ENCODE assay signal across 7 mouse cellular contexts in the genomic region with DNA sequence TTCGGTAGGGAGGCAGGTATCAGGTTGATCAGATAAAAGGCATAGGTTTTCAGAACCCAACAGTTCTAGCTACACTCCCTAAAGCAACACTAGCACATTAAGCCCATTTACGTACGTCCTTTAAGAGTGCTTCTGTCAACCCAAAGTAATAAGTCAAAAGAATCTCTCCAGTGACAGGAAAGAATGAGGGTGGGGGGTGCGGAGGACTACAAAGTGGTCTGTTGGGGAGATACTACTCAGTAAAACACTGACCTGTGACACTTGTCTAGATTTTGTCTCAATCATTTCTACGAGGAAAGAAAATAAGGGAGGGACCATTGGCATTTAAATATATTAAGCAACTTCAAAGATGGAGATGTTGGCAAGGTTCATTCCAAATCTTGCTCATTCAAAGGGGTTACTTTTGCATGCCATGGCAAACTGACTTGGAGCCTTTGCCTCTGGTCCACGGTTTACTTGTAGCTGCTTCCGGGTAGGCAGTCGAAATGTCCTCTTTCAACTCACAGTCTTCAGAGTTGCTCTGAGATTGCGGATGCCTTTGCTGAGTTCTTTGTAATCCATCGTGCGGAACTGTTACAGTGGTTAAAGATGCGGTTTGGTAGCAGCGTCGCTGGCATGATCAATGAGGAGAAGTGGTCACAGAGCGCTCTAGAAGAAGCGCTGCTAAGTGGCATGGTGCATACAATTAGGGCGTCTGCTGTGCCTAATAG. TPM values are rescaled to one million over a fixed set of nuclear protein-coding genes. Genes with fewer than 3 reads are reported as not detected.
A peak's percentile ranks its signal among the peaks of the same experiment; 100 is the strongest.
DNase-seq lines count a peak whose midpoint lies in the region; ATAC-seq and TF ChIP-seq lines count a peak whose summit lies in the region.

No protein-coding gene starts in this region.

- H3K27ac ChIP-seq in embryonic facial prominence, embryonic 15.5 days (replicated peaks), result no peak overlapping the region
- H3K27ac ChIP-seq in intestine, postnatal 0 days (ENCODE audit: low read depth, low read length), result no peak overlapping the region
- H3K27ac ChIP-seq in stomach, embryonic 14.5 days (ENCODE audit: low read length), result no peak overlapping the region

- no peak for TF ChIP-seq CTCF in intestine, postnatal 0 days (IDR thresholded peaks at IDR 0.05; ENCODE audit: low read depth)

- no peaks in the 10 kb centered on the region for H3K9me3 ChIP-seq in embryonic facial prominence, embryonic 15.5 days (replicated peaks)
- no peaks in the 10 kb centered on the region for H3K9me3 ChIP-seq in intestine, postnatal 0 days (ENCODE audit: control insufficient read depth)
- no peaks in the 10 kb centered on the region for H3K9me3 ChIP-seq in stomach, embryonic 14.5 days (ENCODE audit: control insufficient read depth, low read depth, low read length)

- 8% methylated on average over 17 of the region's 17 CpGs for WGBS in embryonic facial prominence, embryonic 15.5 days
- WGBS in intestine, postnatal 0 days, result 9% methylated on average over 17 of the region's 17 CpGs
- 3% methylated on average over 17 of the region's 17 CpGs for WGBS in stomach, embryonic 14.5 days

- ATAC-seq in embryonic facial prominence, embryonic 15.5 days (ENCODE audit: insufficient number of reproducible peaks, low FRiP score, low TSS enrichment, low read depth), result no peak
- ATAC-seq in intestine, postnatal 0 days, result no peak
- no peak for ATAC-seq in stomach, embryonic 14.5 days (ENCODE audit: insufficient number of reproducible peaks, insufficient read depth, low FRiP score, low read depth)

- H3K4me1 ChIP-seq in embryonic facial prominence, embryonic 15.5 days, result peaks cover 20% of the 10 kb centered on the region
- no peaks in the 10 kb centered on the region; the same call in 1 of the 2 replicates for H3K4me1 ChIP-seq in intestine, postnatal 0 days (replicated peaks; ENCODE audit: control insufficient read depth, insufficient read depth, low read length)
- 0 out of 2 replicates have a peak, but pooled peaks cover 3% of the 10 kb centered on the region for H3K4me1 ChIP-seq in stomach, embryonic 14.5 days (ENCODE audit: control insufficient read depth, insufficient read depth, low read length)

- peak overlapping the region; percentile 97 for H3K4me2 ChIP-seq in embryonic facial prominence, embryonic 15.5 days (replicated peaks)
- H3K4me2 ChIP-seq in intestine, postnatal 0 days (replicated peaks; ENCODE audit: low read depth), result peak overlapping the region; percentile 99
- H3K4me2 ChIP-seq in stomach, embryonic 14.5 days (replicated peaks; ENCODE audit: low read depth, low read length), result peak overlapping the region; percentile 96

- H3K4me3 ChIP-seq in embryonic facial prominence, embryonic 15.5 days (replicated peaks), result peak overlapping the region; percentile 66
- peak overlapping the region; percentile 68; the same call in 1 of the 2 replicates for H3K4me3 ChIP-seq in intestine, postnatal 0 days (ENCODE audit: low read depth, low read length)
- peak overlapping the region; percentile 64 for H3K4me3 ChIP-seq in stomach, embryonic 14.5 days (ENCODE audit: low read depth, low read length)

- H3K9ac ChIP-seq in embryonic facial prominence, embryonic 15.5 days, result no peak overlapping the region
- no peak overlapping the region for H3K9ac ChIP-seq in intestine, postnatal 0 days (ENCODE audit: low read depth, low read length)
- 0 out of 2 replicates have a peak overlapping the region, but pooled peaks have one; percentile 1 for H3K9ac ChIP-seq in stomach, embryonic 14.5 days (replicated peaks; ENCODE audit: low read depth, low read length)

- intact Hi-C loops in left cerebral cortex, postnatal 14 days (cut with DNase I), result loop anchor here (5.0 to 10.0 kb wide), 2 partner anchors 355 to 853 kb away; no protein-coding TSS in a partner anchor
- intact Hi-C loops in left cerebral cortex, postnatal 4 days (cut with DNase I), result loop anchor here (10.0 kb wide), 1 partner anchor 1803 kb away; no protein-coding TSS in a partner anchor

- peak; percentile 13 to 34 for DNase-seq in left cerebral cortex, postnatal 14 days (ENCODE audit: low spot score in 2 of 2)
- DNase-seq in left cerebral cortex, postnatal 4 days, result no peak
- no peak for DNase-seq in thymus, postnatal 14 days
- DNase-seq in thymus, adult 18-20 months, result no peak

- H3K27me3 ChIP-seq in embryonic facial prominence, embryonic 15.5 days, result peaks cover 31% of the 10 kb centered on the region
- H3K27me3 ChIP-seq in intestine, postnatal 0 days (replicated peaks; ENCODE audit: control insufficient read depth, insufficient read depth, low read length), result peaks cover 48% of the 10 kb centered on the region
- H3K27me3 ChIP-seq in stomach, embryonic 14.5 days (ENCODE audit: control insufficient read depth, insufficient read depth, low read length), result no peaks in the 10 kb centered on the region

- H3K36me3 ChIP-seq in embryonic facial prominence, embryonic 15.5 days, result no peaks in the 10 kb centered on the region
- no peaks in the 10 kb centered on the region for H3K36me3 ChIP-seq in intestine, postnatal 0 days (ENCODE audit: control insufficient read depth, insufficient read depth)
- H3K36me3 ChIP-seq in stomach, embryonic 14.5 days (ENCODE audit: control insufficient read depth, insufficient read depth, low read length), result no peaks in the 10 kb centered on the region

RNA-seq across cellular contexts. Expression of gene Slitrk5, which starts 2.6 kb away (rescaled TPM):
- 10 to 100 TPM; 78.0 to 81.9 TPM for total RNA-seq in left cerebral cortex, postnatal 14 days (2021)
- total RNA-seq in left cerebral cortex, postnatal 4 days (2021), result 10 to 100 TPM; 88.7 to 92.8 TPM
- 3.1 and 3.6 TPM in 2 replicates for polyA plus RNA-seq in embryonic facial prominence, embryonic 15.5 days (2015; fragmentation: Nextera tagmentation; extraction: Ambion mirVana)
- polyA plus RNA-seq in intestine, postnatal 0 days (2015; fragmentation: Nextera tagmentation; extraction: Ambion mirVana), result 1.1 TPM in 2 replicates
- 6.6 and 6.8 TPM in 2 replicates for polyA plus RNA-seq in stomach, embryonic 14.5 days (2014; fragmentation: Nextera tagmentation; extraction: Ambion mirVana)

Comparison
In these comparisons a context has a peak if more than half of its experiments do, and no peak if none do; other contexts are left out.
1. DNase-seq: peak in left cerebral cortex, postnatal 14 days (2 of 2); none in left cerebral cortex, postnatal 4 days (single experiment), thymus, postnatal 14 days (single experiment) and thymus, adult 18-20 months (0 of 2).
2. Peak in every context shown above with its lines, with median percentiles within 50 percentile points of each other: H3K4me2 ChIP-seq and H3K4me3 ChIP-seq.